Mouse (Mus musculus) cerebellum, adult 18-20 months (tissue): ENCODE data around the gene Snx32.
A peak's percentile ranks its signal among the peaks of the same experiment; 100 is the strongest.

Source experiments
- DNase-seq, 2 experiments: peaks; one replicate each; pipeline ENCODE4 v3.0.0; 2021

The Snx32 gene

GRCm38 (mm10) chr19:5455568-5455967, 54.8 kb downstream of the Snx32 start:
- no peak for DNase-seq

- DNase-seq = no peak
Measured at GRCm38 (mm10) chr19:5455037-5455436, 55.3 kb downstream of the Snx32 start.

- DNase-seq = no peak
Measured at GRCm38 (mm10) chr19:5451766-5452165, 58.6 kb downstream of the Snx32 start.

- no peak for DNase-seq
Measured at GRCm38 (mm10) chr19:5449673-5450072, 60.7 kb downstream of the Snx32 start.

GRCm38 (mm10) chr19:5448354-5449150, 61.8 kb downstream of the Snx32 start:
- peak in 1 of 2 experiments; percentile 10 for DNase-seq

- peak; percentile 73 to 74 for DNase-seq
Measured at GRCm38 (mm10) chr19:5447515-5448353, 62.6 kb downstream of the Snx32 start, which contains the start of gene Fosl1. Gene Fosl1 (plus strand): TSS chr19:5447547.

GRCm38 (mm10) chr19:5445747-5446146, 64.6 kb downstream of the Snx32 start:
- peak in 1 of 2 experiments; percentile 0 for DNase-seq

GRCm38 (mm10) chr19:5444954-5445353, 65.4 kb downstream of the Snx32 start:
- peak in 1 of 2 experiments; percentile 0 for DNase-seq

GRCm38 (mm10) chr19:5444371-5444908, 65.9 kb downstream of the Snx32 start:
- peak in 1 of 2 experiments; percentile 0 for DNase-seq
